Mouse (Mus musculus): ENCODE results near the gene Arnt2.

DNA sequence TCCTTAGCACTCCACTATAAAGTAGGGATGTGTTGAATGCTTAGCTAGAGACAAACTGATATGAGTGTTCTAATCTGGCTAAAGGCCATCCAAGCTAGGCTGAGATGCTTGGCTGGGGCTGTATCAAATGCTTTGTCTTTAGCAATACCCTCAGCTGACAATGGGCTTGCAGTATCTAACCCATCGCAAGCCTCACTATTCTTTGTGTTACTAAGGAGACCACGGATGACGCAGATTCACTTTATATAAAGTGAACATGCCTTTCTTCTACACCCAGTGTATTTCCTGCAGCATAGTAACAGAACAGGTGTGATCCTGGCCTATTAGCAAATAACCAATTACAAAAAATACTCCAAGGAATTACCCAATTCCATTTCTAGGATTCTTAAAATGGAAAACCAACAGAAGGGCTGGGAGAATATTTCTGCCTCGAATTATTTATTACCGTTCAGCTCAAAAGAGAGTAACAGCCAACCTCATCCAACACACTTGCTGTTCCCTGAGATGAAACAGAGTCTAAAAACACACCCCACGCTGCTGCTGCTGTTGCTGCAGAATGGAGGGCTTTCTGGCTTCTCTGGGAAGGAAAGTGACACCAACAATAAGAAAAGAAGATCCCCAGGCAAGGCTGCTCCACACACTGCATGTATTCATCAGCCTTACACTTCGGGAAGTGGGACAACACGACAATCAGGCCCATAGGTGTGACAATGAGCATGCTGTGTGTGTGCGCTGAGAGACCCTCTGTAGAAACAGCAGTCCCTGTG lies 61.6 kb downstream of the Arnt2 start:
- no peak for TF ChIP-seq EP300 (IDR thresholded peaks at IDR 0.05; ENCODE audit: low read depth)
- TF ChIP-seq CTCF (IDR thresholded peaks at IDR 0.05; ENCODE audit: low read depth), result no peak

All from liver, postnatal 0 days (tissue).